Mouse (Mus musculus): ENCODE data around the gene Ank.

DNA sequence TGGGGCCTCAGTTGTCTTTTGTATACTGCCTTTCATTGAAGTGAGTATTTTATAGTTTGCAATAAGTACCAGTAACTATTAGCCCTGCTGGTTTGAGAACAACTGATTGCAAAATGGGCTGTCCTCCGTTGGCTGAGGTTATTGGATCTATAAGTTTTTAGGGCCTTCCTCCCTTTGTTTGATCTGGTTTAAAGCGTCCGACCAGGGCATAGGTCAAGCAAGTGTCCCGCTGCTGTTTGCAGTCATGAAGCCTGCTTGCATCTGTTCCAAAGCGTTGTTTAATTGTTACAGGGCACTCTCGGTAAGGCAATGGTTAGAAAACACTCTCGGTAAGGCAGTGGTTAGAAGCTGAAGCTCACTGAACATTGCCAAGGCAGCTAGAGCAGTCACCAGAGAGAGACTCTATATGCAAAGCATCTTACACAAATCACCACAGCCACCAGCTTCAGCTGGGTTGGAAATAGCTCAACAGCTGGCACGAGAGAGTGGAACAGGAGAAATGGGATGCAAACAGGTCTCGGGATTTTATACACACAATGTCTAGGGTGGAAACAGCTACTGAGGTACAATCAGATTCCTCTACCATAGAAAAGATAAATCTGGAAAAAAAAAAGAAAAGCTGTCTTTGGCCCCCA, 84.0 kb downstream of the Ank start:
- TF ChIP-seq CTCF (IDR thresholded peaks at IDR 0.05; ENCODE audit: borderline replicate concordance, control insufficient read depth, extremely low read depth, insufficient read depth, low read length, poor library complexity): no peak
- TF ChIP-seq POLR2A (IDR thresholded peaks at IDR 0.05; ENCODE audit: control insufficient read depth, extremely low read depth, insufficient read depth, low read length, poor library complexity): no peak
